Mouse (Mus musculus) adrenal gland, adult 2 months (tissue): Measurements from ENCODE around the gene Slc7a6. TPM values are rescaled to one million over a fixed set of nuclear protein-coding genes. Genes with fewer than 3 reads are reported as not detected.
"Not testable (repeated sequence)": the region's sequence is repeated elsewhere in the genome, so short reads cannot be mapped to it uniquely, and the experiment has no call there.

Source experiments
- DNase-seq: peaks from one replicate; pipeline ENCODE4 v3.0.0; 2021
- polyA plus RNA-seq: library from polyadenylated mRNA; depleted of rRNA; stranded (reverse); fragments of >200 nt; gene quantifications from 2 replicates; pipeline ENCODE4 v1.2.3, GENCODE M21; 2012; rRNA removed
- total RNA-seq, 2 experiments: library from RNA; stranded (reverse); gene quantifications; 2 replicates each; pipeline ENCODE4 v1.2.3; 2021

Gene Slc7a6
- total and polyA plus RNA-seq, 3 experiments, result 26.5 to 34.0 (median 27.2) TPM

DNA sequence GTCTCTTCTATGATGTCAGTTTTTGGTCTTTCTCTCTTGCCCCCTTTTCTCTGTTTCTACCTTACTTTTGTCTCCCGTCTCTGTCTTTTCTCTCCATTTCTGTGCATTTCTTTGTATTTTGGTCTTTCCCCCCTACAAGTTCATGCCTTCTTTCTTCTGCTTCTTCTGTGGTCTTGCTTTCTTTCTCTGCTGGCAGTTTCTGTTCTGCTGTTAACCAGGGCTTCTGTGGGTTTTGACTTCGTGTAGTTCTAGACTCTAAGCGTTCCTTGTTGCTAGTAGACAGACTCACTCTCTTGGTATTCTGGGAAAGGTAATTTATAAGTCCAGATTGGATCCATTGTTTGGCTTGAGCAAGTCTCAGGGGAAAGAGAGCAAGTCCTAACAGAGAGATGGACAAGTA lies 17.7 kb downstream of the Slc7a6 start:
- no peak for DNase-seq

DNA sequence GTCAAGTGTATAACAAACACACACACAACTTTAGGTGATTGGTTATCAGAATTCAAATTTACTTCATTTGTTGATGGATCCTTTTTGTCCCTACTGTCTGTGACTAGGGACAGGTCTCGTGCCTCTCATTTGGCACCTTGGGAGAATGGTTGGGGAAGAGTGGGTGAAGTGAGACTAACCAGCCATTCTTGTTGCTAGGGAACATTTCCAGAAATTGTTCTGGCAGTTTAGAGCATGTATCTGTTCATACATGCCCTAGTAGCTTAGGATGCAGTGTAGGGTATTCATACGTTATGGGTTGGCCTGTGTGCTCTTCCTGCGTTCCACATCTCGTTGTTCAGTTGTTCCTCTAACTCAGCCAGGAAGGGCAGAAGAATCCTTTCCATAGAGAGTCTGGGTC lies 20.5 kb downstream of the Slc7a6 start:
- DNase-seq, result no peak

DNA sequence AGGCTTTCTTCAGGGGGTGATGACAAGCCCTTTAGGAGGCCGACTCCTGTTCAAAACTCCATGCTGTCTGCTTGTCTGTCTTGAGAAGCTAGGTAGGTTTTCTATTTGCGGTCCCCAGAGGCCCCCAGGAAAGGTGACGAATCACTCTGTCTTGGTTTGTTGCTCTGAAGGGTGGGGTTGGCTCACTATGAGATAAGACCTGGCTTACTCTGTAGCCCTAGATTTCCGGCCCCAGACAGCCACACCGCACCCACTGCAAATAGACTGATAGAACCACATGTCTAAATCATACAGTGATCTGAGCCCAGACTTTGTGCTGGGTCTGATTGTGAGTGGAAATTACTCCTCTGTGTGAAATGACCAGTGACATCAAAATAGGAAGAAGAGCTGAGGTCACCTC lies 23.0 kb downstream of the Slc7a6 start:
- no peak for DNase-seq

DNA sequence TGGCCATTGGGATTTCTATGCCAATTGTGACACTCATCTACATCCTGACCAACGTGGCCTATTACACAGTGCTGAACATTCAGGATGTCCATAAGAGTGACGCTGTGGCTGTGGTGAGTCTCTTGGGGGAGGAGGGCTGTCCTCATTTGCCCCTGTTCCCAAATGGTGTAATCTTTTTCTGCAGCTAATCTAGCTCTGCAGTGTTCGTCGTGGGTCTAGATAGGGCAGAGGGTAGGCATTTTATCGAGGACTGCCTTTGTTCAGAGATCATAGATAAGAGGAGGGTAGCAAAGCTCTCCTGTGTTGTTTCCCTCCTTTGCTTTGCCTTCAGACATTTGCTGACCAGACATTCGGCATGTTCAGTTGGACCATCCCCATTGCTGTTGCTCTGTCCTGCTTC lies 24.5 kb downstream of the Slc7a6 start:
- DNase-seq, result peak; percentile 32

DNA sequence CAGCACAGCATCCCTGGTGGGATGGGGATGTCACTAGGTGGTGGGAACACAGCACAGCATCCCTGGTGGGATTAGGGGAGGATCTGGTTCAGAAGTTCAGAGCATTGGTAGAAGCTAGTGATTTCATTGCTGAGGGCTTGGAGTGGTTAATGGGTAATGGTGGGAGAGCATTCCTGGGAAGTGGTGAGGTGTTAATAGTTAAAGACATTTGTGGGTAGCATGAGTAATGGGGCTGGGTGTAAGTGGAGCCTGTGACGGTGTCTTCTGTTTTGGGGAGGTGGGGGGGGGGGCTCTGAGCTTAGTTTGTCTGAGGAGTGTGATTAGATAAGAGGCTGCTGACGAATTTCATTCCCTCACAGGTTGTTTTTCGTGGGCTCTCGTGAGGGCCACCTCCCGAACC lies 25.4 kb downstream of the Slc7a6 start:
- no peak for DNase-seq

DNA sequence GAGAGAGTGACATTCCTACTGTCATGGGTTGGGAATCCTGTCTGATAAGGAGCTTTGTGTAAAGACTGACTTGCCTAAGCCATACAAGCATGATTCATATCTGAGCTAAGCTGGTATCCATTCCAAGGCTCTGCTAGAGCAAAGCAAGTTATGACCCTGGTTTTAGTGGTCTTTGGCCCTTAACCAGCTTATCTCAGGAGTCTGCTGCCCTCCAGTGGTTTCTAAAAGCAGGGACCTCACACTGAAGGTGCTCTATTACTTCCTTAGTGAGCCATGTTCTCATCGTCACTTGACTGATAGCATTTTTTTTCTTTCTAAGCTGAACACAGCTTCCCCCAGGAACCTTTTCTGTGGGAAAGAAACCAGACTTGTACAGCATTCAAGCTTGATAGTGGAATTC lies 30.1 kb downstream of the Slc7a6 start:
- peak; percentile 70 for DNase-seq

DNA sequence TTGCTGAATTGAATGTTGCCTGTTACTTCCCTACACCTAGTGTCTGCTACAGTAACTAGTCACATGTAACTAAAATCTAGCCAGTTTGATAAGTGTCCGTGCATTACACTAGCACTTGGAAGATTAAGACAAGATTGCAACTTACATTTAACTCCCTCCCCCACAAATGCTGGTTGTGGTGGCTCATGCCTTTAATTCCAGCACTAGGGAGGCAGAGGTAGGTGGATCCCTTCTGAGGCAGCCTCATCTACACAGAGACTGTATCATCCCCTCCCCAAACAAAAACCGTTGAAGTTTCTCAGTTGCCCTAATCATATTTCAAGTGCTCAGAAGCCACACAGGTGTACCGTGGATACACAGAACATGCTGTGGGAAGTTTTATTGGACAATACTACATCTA lies 30.9 kb downstream of the Slc7a6 start:
- not testable (repeated sequence) for DNase-seq

DNA sequence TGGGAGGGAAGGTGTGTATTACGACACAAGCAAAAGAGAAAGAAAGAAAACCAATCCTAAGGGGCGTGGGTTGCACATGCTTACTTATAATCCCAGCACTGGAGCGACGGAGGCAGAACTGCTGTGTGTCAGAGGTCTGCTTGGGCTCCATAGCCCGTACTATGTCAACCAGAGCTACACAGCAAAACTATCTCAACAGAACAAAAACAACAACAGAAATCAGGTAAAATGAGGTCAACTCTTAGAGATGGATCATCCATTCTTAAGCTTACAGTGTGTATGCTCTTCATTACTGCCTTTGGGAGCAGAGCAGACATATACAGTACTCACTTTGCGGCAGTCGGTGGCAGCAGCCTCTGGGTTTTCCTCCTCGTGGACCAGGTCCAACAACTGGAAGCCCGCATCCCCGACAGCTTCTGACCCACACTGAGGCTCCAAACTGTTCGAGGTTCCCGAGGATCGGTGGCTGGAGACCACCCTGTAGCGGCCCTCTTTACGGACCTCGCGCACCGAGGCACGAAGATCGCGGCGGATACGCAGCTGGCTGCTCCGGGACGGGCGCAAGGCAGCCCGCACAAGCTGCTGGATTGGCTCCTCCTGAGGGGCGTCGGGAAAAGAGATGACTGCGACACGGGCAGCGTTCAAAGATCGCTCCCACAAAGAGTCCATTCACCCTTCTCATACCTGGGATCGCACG lies 41.5 kb downstream of the Slc7a6 start:
- peak; percentile 22 for DNase-seq

DNA sequence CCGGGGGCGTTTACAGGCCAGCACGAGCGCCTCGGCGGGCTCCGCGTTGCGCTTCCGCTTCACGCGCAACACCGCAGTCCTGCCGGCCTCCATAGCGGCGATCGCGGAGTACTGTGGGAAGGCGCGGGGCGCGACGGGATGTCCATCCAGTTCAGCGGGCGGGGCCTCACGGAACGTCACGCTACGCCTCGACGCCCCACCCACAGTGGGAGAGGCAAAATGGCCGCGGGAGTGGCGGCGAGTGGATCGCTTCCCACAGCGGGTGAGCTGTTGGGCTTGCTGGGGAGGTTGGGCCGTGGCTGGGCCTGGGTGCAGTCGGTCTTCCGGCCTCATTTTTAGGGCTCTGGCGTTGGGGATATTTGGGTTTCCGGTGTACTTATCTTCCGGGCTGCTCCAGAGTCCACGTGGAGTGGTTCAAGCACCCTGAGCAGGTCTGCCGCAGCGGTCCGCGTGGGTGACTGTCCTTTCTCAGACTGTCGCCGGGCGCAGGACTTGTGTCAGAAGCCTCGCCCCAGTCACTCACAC lies 42.2 kb downstream of the Slc7a6 start, which contains the start of the genes Slc7a6os and Prmt7:
Gene Slc7a6os, minus strand, starts transcription at position 115 of the 525 bp plus-strand sequence.
Gene Prmt7, plus strand, starts transcription at position 116 of the 525 bp plus-strand sequence.
- DNase-seq, result peak; percentile 97

DNA sequence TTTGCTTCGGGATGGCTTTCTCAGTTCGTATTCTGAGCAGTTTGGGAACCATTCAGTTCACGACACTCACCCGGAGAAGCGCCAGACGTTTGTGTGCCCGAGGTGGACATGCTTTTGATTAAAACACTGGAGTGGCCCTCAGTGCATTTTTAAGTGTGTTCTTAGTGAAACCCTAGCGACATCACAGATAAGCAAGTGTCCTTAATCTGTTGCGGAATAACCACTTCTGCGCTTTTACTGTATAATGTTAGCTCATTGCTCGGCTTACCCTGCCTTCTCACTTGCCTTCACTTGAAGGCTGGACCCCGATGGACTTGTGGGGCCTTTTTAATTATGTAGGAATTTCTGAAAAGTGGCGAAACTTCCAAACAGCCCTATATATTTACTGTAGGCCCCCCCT lies 42.8 kb downstream of the Slc7a6 start:
- no peak for DNase-seq

DNA sequence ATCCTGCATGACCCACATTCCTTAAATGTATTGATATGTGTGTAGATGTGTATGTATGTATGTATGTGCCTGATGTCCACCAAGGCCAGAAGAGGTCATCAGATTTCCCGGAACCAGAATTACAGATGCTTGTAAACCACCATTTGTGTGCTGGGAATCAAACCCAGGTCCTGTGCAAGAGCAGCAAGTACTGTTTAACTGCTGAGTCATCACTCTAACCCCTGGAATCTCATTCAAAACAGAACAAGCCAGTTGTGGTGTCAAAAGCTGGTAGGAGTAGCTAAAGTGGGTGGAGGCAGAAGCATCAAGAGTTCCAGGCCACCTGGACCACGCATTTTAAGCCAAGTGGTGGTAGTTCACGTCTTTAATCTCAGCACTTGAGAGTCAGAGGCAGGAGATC lies 45.3 kb downstream of the Slc7a6 start:
- no peak for DNase-seq

DNA sequence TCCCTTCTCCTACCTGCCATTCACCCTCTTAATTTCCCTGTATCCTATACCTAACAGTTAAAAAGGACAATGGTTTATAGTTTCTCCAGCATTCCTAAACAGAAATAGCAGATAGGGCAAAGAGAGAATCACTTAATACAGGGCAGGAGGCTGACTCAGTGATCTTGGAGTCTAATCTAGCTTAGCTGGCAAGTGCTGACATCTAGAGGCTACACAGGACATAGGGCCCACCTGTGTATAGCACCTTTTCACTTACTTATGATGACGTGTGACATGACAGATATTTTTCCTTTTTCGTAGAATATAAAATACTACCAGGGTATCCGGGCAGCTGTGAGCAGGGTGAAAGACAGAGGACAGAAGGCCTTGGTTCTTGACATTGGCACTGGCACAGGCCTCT lies 51.0 kb downstream of the Slc7a6 start:
- no peak for DNase-seq

DNA sequence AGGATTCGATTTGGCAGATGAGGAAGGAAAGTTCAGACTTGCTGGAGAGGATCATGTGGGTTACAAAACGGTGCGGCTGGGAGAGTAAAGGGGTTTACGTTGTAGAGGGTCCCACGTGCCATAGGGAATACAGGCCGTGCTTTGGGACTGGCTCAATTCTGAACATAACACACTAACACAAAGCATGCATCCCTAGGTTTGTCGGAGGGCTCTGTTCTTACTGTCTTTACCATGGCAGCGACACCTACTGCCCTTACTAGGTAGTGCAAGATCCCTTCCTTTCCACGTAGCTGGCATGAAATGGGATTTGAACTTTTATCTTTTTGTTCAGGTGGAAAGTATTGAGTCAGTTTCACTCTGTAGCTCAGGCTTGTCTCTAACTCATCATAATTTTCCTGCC lies 57.9 kb downstream of the Slc7a6 start:
- peak; percentile 25 for DNase-seq

DNA sequence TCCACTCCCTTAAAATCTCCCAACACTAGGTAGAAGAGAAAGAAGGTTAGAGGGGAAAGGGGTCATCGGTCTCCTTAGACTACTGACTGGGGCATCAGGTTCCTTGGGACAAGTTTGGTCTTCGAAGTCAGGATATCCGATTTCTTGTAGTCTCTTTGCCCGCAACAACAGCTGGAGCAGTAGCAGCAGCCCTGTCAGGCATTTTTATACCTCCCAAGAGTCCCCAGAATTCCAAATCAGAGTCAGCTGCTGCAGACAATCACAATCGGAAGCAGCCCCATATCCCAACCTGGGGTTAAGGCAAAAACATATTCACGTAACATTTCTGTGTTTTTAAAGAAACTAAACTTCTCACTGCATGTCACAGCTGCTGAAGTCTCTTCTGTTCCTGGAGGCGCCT lies 62.9 kb downstream of the Slc7a6 start:
- DNase-seq, result no peak

DNA sequence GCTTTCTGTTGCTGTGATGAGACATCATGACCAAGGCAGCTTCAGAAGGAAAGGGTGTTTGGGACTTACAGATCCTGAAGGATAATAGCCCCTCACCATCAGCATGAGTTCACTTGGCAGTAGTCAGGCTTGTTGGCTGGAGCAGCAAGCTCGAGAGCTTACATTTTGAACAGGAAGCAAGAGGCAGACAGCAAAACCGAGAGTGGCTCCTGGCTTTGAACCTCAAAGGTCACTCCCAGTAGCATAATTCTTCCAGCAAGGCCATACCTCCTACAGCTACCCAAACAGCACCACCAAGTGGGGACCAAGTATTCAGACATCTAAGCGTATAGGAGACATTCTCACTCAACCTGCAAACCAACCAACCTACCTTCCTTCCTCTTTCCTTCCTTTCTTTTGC lies 64.1 kb downstream of the Slc7a6 start:
- no peak for DNase-seq

DNA sequence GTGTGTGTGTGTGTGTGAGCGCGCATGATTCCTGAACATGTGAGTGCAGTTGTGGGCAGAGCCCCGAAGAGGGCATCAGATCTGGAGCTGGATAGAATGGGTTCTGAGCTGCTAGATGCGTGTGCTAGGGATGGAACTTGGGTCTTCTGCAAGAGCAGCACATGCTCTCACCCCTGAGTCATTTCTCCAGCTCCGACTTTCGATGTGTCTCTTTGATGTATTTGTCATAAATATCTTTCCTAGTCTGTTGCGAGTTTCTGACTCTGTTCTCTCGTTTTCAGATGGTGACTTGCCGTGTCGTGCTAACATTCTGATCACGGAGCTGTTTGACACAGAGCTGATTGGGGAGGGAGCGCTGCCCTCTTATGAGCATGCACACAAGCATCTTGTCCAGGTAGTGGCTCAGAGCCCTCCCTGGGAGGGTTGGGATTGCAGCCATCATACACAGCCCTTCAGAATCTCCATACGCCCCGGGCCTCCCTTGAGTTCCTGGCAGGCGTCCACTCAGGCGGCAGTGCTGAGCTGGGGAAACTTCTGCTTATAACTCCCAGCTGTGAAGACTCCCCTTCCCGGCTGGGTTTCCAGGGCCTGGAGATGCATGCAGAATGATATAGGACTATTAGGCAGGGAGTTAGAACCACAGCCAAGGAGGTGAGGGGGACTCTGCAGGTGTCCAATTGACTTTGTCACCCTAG lies 66.1 kb downstream of the Slc7a6 start:
- DNase-seq, result no peak

DNA sequence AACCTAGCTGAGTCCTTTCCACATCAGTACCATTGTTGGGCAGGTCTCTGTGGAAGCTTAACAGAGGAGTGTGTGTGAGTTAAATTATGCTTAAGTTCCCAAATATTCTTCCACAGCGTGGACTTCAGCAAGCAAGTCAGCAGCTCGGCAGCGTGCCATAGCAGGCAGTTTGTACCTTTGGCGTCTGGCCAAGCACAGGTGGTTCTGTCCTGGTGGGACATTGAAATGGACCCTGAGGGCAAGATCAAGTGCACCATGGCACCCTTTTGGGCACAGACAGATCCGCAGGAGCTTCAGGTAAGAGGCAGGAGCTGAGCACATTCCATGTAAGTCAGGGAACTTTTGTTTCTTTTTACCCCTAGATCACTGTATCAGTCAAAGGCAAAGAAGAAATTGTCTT lies 68.4 kb downstream of the Slc7a6 start:
- DNase-seq, result no peak

Other genes with a start within 250 kb of the Slc7a6 start
- gene Ctrl, start 235.0 kb upstream of the Slc7a6 start, total RNA-seq, result under 1 TPM; 0.73 to 0.84 TPM
- gene Ctrl, start 235.0 kb upstream of the Slc7a6 start, polyA plus RNA-seq, result 1.1 and 2.0 TPM in 2 replicates
- 10 to 100 TPM; 77.0 to 79.0 TPM for gene Psmb10, start 230.4 kb upstream of the Slc7a6 start, total RNA-seq
- 156 and 174 TPM in 2 replicates for gene Psmb10, start 230.4 kb upstream of the Slc7a6 start, polyA plus RNA-seq
- gene Lcat, start 225.5 kb upstream of the Slc7a6 start, total RNA-seq, result 1 to 10 TPM; 1.3 to 2.9 TPM
- 1.9 and 3.3 TPM in 2 replicates for gene Lcat, start 225.5 kb upstream of the Slc7a6 start, polyA plus RNA-seq
- 10 to 100 TPM; 40.2 to 60.5 TPM for gene Slc12a4, start 202.8 kb upstream of the Slc7a6 start, total RNA-seq
- 62.4 and 63.2 TPM in 2 replicates for gene Slc12a4, start 202.8 kb upstream of the Slc7a6 start, polyA plus RNA-seq
- not detected for gene Dpep3, start 189.4 kb upstream of the Slc7a6 start, total RNA-seq
- 0.21 TPM in 1 of 2 replicates, not detected in the other for gene Dpep3, start 189.4 kb upstream of the Slc7a6 start, polyA plus RNA-seq
- 10 to 100 TPM; 13.6 to 19.6 TPM for gene Dus2, start 177.5 kb upstream of the Slc7a6 start, total RNA-seq
- gene Dus2, start 177.5 kb upstream of the Slc7a6 start, polyA plus RNA-seq, result 5.5 and 5.6 TPM in 2 replicates
- gene Dpep2nb, start 162.9 kb upstream of the Slc7a6 start, total RNA-seq, result not detected
- not detected in 2 replicates for gene Dpep2nb, start 162.9 kb upstream of the Slc7a6 start, polyA plus RNA-seq
- gene Ddx28, start 157.0 kb upstream of the Slc7a6 start, total RNA-seq, result 10 to 100 TPM; 16.1 to 17.3 TPM
- gene Ddx28, start 157.0 kb upstream of the Slc7a6 start, polyA plus RNA-seq, result 12.5 and 13.2 TPM in 2 replicates
- gene Nfatc3, start 110.0 kb upstream of the Slc7a6 start, total RNA-seq, result 10 to 100 TPM; 35.2 to 70.0 TPM
- gene Nfatc3, start 110.0 kb upstream of the Slc7a6 start, polyA plus RNA-seq, result 14.9 and 20.6 TPM in 2 replicates
- 1 to 10 TPM; 1.7 to 3.7 TPM for gene Esrp2, start 31.9 kb upstream of the Slc7a6 start, total RNA-seq
- gene Esrp2, start 31.9 kb upstream of the Slc7a6 start, polyA plus RNA-seq, result 2.0 and 5.5 TPM in 2 replicates
- gene Pla2g15, start 18.5 kb upstream of the Slc7a6 start, total RNA-seq, result 10 to 100 TPM; 21.9 to 38.8 TPM
- 21.9 and 22.1 TPM in 2 replicates for gene Pla2g15, start 18.5 kb upstream of the Slc7a6 start, polyA plus RNA-seq
- 10 to 100 TPM; 24.2 to 25.1 TPM for gene Slc7a6os, start 42.1 kb downstream of the Slc7a6 start, total RNA-seq
- gene Slc7a6os, start 42.1 kb downstream of the Slc7a6 start, polyA plus RNA-seq, result 14.1 and 14.7 TPM in 2 replicates
- gene Prmt7, start 42.1 kb downstream of the Slc7a6 start, total RNA-seq, result 10 to 100 TPM; 23.0 to 28.1 TPM
- 14.1 and 19.8 TPM in 2 replicates for gene Prmt7, start 42.1 kb downstream of the Slc7a6 start, polyA plus RNA-seq
- 10 to 100 TPM in 1 of 2 experiments, 1 to 10 TPM in 1; 6.4 to 13.7 TPM for gene Smpd3, start 169.1 kb downstream of the Slc7a6 start, total RNA-seq
- gene Smpd3, start 169.1 kb downstream of the Slc7a6 start, polyA plus RNA-seq, result 5.4 and 5.8 TPM in 2 replicates
- gene Zfp90, start 246.5 kb downstream of the Slc7a6 start, total RNA-seq, result 1 to 10 TPM; 3.1 to 6.8 TPM
- 0.68 and 1.2 TPM in 2 replicates for gene Zfp90, start 246.5 kb downstream of the Slc7a6 start, polyA plus RNA-seq